Mouse (Mus musculus) ES-Bruce4 (cell line): ENCODE data around the gene Ldlrad2. TPM values are rescaled to one million over a fixed set of nuclear protein-coding genes. Genes with fewer than 3 reads are reported as not detected.
"Not testable (repeated sequence)": the region's sequence is repeated elsewhere in the genome, so short reads cannot be mapped to it uniquely, and the experiment has no call there.

Experiments
- H3K27ac ChIP-seq: 2 replicates; pipeline ENCODE4 v1.5.1; 2012; ENCODE audit warnings: low read length, inconsistent platforms; ENCODE audit not compliant: insufficient read depth
- H3K27me3 ChIP-seq: 2 replicates; pipeline ENCODE4 v1.6.1; 2012; ENCODE audit warnings: mild to moderate bottlenecking, low read length, inconsistent platforms; ENCODE audit not compliant: control insufficient read depth, poor library complexity, insufficient read depth, severe bottlenecking
- H3K36me3 ChIP-seq: 2 replicates; pipeline ENCODE4 v1.6.1; 2012; ENCODE audit warnings: inconsistent platforms, mild to moderate bottlenecking, low read length, moderate library complexity; ENCODE audit not compliant: control insufficient read depth, poor library complexity, insufficient read depth, severe bottlenecking
- H3K4me1 ChIP-seq: one replicate; pipeline ENCODE4 v1.8.1; 2011; ENCODE audit warnings: low read length; ENCODE audit not compliant: control insufficient read depth, insufficient read depth
- H3K4me3 ChIP-seq: 2 replicates; pipeline ENCODE4 v1.5.1; 2011; ENCODE audit warnings: low read depth, mild to moderate bottlenecking, low read length
- H3K9ac ChIP-seq: 2 replicates; pipeline ENCODE4 v1.6.1; 2012; ENCODE audit warnings: low read depth, mild to moderate bottlenecking, inconsistent platforms; ENCODE audit not compliant: poor library complexity, severe bottlenecking
- H3K9me3 ChIP-seq: replicated peaks from 2 replicates; pipeline ENCODE4 v1.6.1; 2012; ENCODE audit warnings: mild to moderate bottlenecking, low read length, inconsistent platforms; ENCODE audit not compliant: control insufficient read depth, poor library complexity, insufficient read depth, severe bottlenecking
- CTCF ChIP-seq: IDR thresholded peaks from one replicate; pipeline ENCODE4 v1.8.1; 2011; ENCODE audit warnings: low read depth, low read length
- EP300 ChIP-seq: IDR thresholded peaks from 2 replicates; pipeline ENCODE4 v1.6.1; 2011; ENCODE audit warnings: low read depth, low read length; ENCODE audit not compliant: insufficient read depth
- POLR2A ChIP-seq: IDR thresholded peaks from one replicate; pipeline ENCODE4 v1.8.1; 2011; ENCODE audit warnings: low read length; ENCODE audit not compliant: insufficient read depth
- polyA plus RNA-seq: library from polyadenylated mRNA; stranded (reverse); fragments of >200 nt; gene quantifications from 2 replicates; pipeline ENCODE4 v1.2.4, GENCODE M21; 2011; ENCODE audit warnings: low read depth; ENCODE audit not compliant: missing spikeins, insufficient read depth, insufficient read length

The Ldlrad2 gene
- polyA plus RNA-seq, 1 experiment = not detected

DNA sequence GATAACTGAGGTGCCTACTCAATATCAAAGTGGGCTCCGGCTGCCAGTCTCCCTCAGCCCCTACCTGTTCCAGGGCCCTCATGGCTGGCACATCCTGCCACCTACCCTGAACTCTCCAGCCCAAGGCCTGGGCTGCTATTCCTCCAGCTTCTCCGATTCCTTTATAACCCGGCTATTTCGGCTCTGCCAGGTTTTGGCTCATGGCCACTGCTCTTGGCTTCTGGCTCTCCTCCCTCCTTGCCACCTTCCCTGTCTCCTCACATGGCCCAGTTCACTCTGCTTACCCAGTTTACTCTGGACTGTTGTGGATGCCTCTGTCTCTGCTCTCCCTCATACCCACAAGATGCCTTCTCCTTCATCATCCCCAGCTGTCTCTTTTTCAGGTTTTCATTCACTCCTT lies 16.6 kb upstream of the Ldlrad2 start:
- Histone ChIP-seq H3K9ac (peak overlapping the region; percentile 8; the same call in 1 of the 2 replicates), H3K9me3 (no peaks in the 10 kb centered on the region), H3K36me3 (peaks cover 5% of the 10 kb centered on the region), H3K27me3 (no peaks in the 10 kb centered on the region), H3K27ac (no peak overlapping the region), H3K4me1 (no peaks in the 10 kb centered on the region), H3K4me3 (no peak overlapping the region)
- TF ChIP-seq CTCF (no peak), POLR2A (no peak), EP300 (no peak)

DNA sequence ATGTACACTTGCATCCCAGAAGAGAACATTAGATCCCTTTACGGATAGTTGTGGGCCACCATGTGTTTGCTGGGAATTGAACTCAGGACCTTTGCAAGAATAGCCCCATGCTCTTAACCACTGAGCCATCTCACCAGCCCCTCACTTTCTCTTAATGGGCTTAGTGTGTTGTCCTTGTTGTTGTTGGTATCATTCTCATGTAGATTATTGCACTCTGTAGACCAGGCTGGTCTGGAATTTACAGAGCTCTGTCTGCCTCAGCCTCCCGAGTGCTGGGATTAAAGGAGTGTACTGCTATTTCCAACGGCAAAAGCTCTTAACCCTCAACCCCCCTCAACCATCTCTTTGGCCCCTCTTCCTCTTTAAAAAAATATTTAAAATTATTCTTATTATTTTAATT lies 15.2 kb upstream of the Ldlrad2 start:
- Histone ChIP-seq H3K27ac (no peak overlapping the region), H3K4me3 (no peak overlapping the region), H3K27me3 (no peaks in the 10 kb centered on the region), H3K4me1 (no peaks in the 10 kb centered on the region), H3K9ac (no peak overlapping the region), H3K9me3 (no peaks in the 10 kb centered on the region), H3K36me3 (no peaks in the 10 kb centered on the region)
- TF ChIP-seq CTCF (no peak), POLR2A (no peak), EP300 (no peak)

DNA sequence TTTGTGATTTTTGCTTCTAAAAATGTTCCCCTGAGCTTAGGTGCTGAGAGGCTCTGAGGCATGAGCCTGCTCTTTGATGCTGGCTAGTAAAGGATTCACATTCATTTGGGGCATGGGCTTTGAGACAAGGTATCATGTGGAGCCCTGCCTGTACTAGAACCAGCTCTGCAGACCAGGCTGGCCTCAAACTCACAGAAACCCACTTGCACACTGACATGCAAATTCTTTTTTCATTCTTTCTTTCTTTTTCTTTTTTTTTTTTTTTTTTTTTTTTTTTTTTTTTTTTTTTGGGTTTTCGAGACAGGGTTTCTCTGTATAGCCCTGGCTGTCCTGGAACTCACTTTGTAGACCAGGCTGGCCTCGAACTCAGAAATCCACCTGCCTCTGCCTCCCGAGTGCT lies 14.7 kb upstream of the Ldlrad2 start:
- not testable (repeated sequence) for H3K27ac ChIP-seq, H3K4me1 ChIP-seq, H3K36me3 ChIP-seq, H3K9me3 ChIP-seq, H3K9ac ChIP-seq, H3K4me3 ChIP-seq, H3K27me3 ChIP-seq

DNA sequence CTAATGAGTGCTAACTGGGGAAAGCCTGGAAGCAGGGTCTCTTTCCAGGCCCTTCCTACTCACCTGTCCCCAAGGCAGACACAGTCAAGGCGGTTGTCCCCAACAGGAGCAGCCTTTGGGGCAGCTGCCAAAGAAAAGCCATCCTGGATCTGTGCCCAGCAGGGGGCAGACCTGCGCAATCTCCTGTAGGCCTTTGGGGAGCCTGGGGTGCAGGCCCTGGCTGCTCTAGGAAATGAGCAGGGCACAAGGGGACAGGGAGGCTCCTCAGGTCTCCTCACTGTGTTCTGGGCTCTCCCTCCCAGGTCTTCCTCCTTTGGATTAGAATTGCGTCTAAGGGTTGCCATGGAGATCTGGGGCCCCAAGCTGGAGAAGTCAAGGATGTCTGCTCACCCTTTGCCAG lies 7.4 kb upstream of the Ldlrad2 start:
- Histone ChIP-seq H3K4me1 (no peaks in the 10 kb centered on the region), H3K36me3 (no peaks in the 10 kb centered on the region), H3K9ac (no peak overlapping the region), H3K9me3 (no peaks in the 10 kb centered on the region), H3K27me3 (no peaks in the 10 kb centered on the region), H3K4me3 (no peak overlapping the region), H3K27ac (no peak overlapping the region)
- TF ChIP-seq CTCF (peak; percentile 70), EP300 (no peak)

DNA sequence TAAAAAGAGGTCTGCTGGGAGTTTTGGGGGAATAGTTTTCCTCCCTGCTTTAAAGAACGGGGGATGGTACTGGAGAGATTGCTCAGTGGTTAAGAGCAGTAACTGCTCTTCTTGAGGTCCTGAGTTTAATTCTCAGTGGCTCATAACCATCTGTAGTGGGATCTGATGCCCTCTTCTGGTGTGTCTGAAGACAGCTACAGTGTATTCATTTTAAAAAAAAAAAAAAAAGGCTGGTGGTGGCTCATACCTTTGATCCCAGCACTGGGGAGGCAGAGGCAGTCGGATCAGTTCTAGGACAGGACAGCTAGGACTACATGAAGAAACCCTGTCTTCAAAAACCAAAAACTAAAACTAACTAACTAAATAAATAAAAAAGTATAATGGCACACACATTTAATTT lies 5.9 kb upstream of the Ldlrad2 start:
- Histone ChIP-seq H3K9ac (no peak overlapping the region), H3K27me3 (no peaks in the 10 kb centered on the region), H3K4me3 (no peak overlapping the region), H3K36me3 (no peaks in the 10 kb centered on the region), H3K9me3 (no peaks in the 10 kb centered on the region), H3K27ac (no peak overlapping the region), H3K4me1 (no peaks in the 10 kb centered on the region)
- no peak for TF ChIP-seq EP300
- TF ChIP-seq CTCF = no peak
- no peak for TF ChIP-seq POLR2A

DNA sequence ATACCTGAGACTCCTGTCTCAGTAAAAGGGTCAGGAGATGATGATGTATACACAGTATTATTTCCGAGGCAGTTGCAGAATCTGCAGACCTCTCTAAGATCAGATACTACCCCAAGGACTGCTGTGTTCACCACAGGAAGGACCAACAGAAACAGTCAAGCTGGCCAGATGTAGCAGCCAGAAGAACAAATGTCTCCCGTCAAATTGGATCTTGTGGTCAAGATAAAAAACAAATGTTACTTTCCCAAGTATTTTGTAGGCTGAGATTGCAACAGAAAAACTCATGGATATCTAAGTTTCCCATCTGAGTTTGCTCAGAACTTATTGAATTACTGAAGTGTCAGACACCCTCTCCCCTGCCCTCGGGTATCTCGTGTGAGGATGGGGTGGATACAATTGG lies 5.4 kb upstream of the Ldlrad2 start:
- Histone ChIP-seq H3K27ac (no peak overlapping the region), H3K9me3 (no peaks in the 10 kb centered on the region), H3K36me3 (no peaks in the 10 kb centered on the region), H3K27me3 (no peaks in the 10 kb centered on the region), H3K4me1 (no peaks in the 10 kb centered on the region), H3K4me3 (no peak overlapping the region), H3K9ac (no peak overlapping the region)
- TF ChIP-seq EP300 = no peak
